Mouse (Mus musculus) ZHBTc4 (cell line): ENCODE results near the gene Hes3.

Source experiments
- DNase-seq: peaks from one replicate; pipeline ENCODE4 v3.0.0-alpha.2; 2011; ENCODE audit warnings: low read depth, low spot score

Gene Hes3

GRCm38 (mm10) chr4:152291562-152291961 lies at the start of gene Hes3:
Hes3 (minus strand) TSS chr4:152291662.
- DNase-seq, result no peak

- DNase-seq, result peak; percentile 93
These were observed 49.3 kb upstream of the Hes3 start for GRCm38 (mm10) chr4:152340584-152341284.

- no peak for DNase-seq
These were observed 47.9 kb upstream of the Hes3 start for GRCm38 (mm10) chr4:152339293-152339790.

GRCm38 (mm10) chr4:152338419-152339292 lies 47.2 kb upstream of the Hes3 start, which contains the start of gene Chd5:
Chd5 (plus strand) TSS chr4:152338651.
- peak; percentile 62 for DNase-seq

GRCm38 (mm10) chr4:152337772-152338171 lies 46.3 kb upstream of the Hes3 start:
- DNase-seq, result no peak

- DNase-seq, result peak; percentile 41
These were observed 42.1 kb upstream of the Hes3 start for GRCm38 (mm10) chr4:152333587-152333986.

- DNase-seq, result peak; percentile 94
These were observed 41.5 kb upstream of the Hes3 start for GRCm38 (mm10) chr4:152332952-152333351.

GRCm38 (mm10) chr4:152328691-152329090 lies 37.2 kb upstream of the Hes3 start:
- peak; percentile 90 for DNase-seq

GRCm38 (mm10) chr4:152326543-152326942 lies 35.1 kb upstream of the Hes3 start:
- DNase-seq, result no peak

GRCm38 (mm10) chr4:152325574-152326411 lies 34.3 kb upstream of the Hes3 start, which contains the start of gene Rpl22:
Rpl22 (plus strand) TSS chr4:152325742.
- peak; percentile 99 for DNase-seq

- DNase-seq, result peak; percentile 57
These were observed 33.4 kb upstream of the Hes3 start for GRCm38 (mm10) chr4:152324641-152325562.

GRCm38 (mm10) chr4:152321464-152321863 lies 30.0 kb upstream of the Hes3 start:
- no peak for DNase-seq

- DNase-seq, result peak; percentile 85
These were observed 27.2 kb upstream of the Hes3 start, which contains the start of gene Rnf207 for GRCm38 (mm10) chr4:152318517-152319234. Rnf207 (minus strand) TSS chr4:152318993.

GRCm38 (mm10) chr4:152317631-152318033 lies 26.2 kb upstream of the Hes3 start:
- DNase-seq, result no peak

GRCm38 (mm10) chr4:152315498-152316213 lies 24.2 kb upstream of the Hes3 start:
- DNase-seq, result peak; percentile 77

GRCm38 (mm10) chr4:152313934-152314333 lies 22.5 kb upstream of the Hes3 start:
- peak; percentile 72 for DNase-seq

- peak; percentile 64 for DNase-seq
These were observed 21.8 kb upstream of the Hes3 start for GRCm38 (mm10) chr4:152313211-152313632.

- peak; percentile 80 for DNase-seq
These were observed 20.7 kb upstream of the Hes3 start for GRCm38 (mm10) chr4:152312186-152312585.

GRCm38 (mm10) chr4:152307542-152307941 lies 16.1 kb upstream of the Hes3 start:
- no peak for DNase-seq
